Mouse (Mus musculus): ENCODE measurements around the gene Lrfn2. TPM values are rescaled to one million over a fixed set of nuclear protein-coding genes. Genes with fewer than 3 reads are reported as not detected.

Lrfn2 gene
- total and polyA plus RNA-seq, 3 experiments = not detected

DNA sequence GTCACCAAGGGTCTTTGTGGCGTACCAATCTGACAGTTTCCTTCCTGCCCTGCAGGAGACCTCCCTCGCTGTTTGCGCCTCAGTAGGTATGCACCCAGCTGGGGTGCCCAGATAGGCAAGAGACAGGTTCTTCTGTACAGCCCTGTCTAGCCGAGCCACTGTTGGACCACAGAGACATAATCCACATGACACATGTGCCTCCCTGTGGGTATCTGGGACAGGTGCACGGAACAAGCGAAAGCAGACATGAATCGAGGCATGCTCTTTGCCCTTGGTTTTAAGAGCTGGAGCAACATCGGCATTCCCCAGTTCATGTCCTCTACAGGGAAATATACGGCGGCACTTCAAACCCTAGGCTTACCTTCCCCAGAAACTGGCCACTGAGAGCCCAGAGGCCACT is 1.2 kb upstream of the Lrfn2 start:
- no peak for DNase-seq (ENCODE audit: extremely low read depth)
- no peaks in the 10 kb centered on the region for H3K79me2 ChIP-seq (replicated peaks; ENCODE audit: control insufficient read depth, extremely low read depth, insufficient read depth, poor library complexity, severe bottlenecking)
- no peaks in the 10 kb centered on the region for H3K4me1 ChIP-seq (ENCODE audit: control insufficient read depth in 1 of 2, insufficient read depth in 2 of 2)
- no peaks in the 10 kb centered on the region for H3K27me3 ChIP-seq (replicated peaks)
- H3K4me3 ChIP-seq (replicated peaks in 1 of 3; ENCODE audit: low read depth in 2 of 3, low read length in 2 of 3, poor library complexity in 1 of 3) = no peak overlapping the region
- in situ Hi-C loops (cut with MboI; ENCODE audit: low pct_ligation_motif_present, low pct_unique_long_range_greater_than_20kb, low sequenced_read_pairs) = no loop called here
- no peak overlapping the region for H3K9ac ChIP-seq (ENCODE audit: insufficient read depth, low read depth)
- H3K36me3 ChIP-seq (replicated peaks in 1 of 2; ENCODE audit: control insufficient read depth in 1 of 2, insufficient read depth in 1 of 2, low read length in 1 of 2) = no peaks in the 10 kb centered on the region
- H3K4me2 ChIP-seq (ENCODE audit: insufficient read depth, low read depth, poor library complexity, severe bottlenecking) = no peak overlapping the region
- dilution Hi-C loops (cut with MboI; ENCODE audit: extremely low pct_ligation_motif_present, extremely low pct_unique_long_range_greater_than_20kb, low sequenced_read_pairs) = no loop called here
- TF ChIP-seq RCOR1 (conservative IDR thresholded peaks at IDR 0.05; ENCODE audit: low read depth, low read length) (no peak), ZMIZ1 (IDR thresholded peaks at IDR 0.05; ENCODE audit: low read depth, low read length) (no peak), E2F4 (IDR thresholded peaks at IDR 0.05; ENCODE audit: insufficient replicate concordance, low read depth, low read length) (no peak)
- no peak overlapping the region for H3K27ac ChIP-seq (ENCODE audit: insufficient read depth, low read depth)
- peaks cover 94% of the 10 kb centered on the region for H3K9me3 ChIP-seq (replicated peaks; ENCODE audit: low read length)

DNA sequence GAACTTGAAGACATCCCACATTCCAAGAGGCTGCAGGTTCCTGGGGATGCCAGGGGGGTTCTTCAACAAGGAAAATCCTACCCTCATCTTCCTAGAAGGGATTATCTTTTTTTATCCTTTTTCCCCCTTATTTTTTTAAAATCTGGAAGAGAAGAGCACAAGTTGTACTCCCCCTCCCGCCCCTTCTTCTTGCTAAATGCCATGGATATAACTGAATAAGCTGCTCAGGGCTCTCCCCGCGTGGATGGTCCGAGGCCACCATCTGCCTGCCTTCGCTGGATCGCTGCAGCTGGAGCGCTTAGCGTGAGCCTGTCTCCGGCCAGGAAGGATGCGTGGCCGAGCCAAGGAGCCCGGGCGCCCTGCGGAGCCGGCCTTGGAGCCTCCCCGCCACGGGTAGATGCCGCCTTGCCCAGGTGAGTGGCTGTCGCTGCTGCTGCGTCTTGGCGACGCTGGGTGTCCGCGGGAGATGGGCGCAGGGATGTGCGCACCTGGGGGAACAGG is 277 bp downstream of the Lrfn2 start:
- Histone ChIP-seq H3K9me3 (replicated peaks; ENCODE audit: low read length) (peaks cover 96% of the 10 kb centered on the region), H3K27ac (ENCODE audit: insufficient read depth, low read depth) (no peak overlapping the region), H3K4me3 (replicated peaks in 1 of 3; ENCODE audit: low read depth in 2 of 3, low read length in 2 of 3, poor library complexity in 1 of 3) (no peak overlapping the region), H3K79me2 (replicated peaks; ENCODE audit: control insufficient read depth, extremely low read depth, insufficient read depth, poor library complexity, severe bottlenecking) (no peaks in the 10 kb centered on the region), H3K36me3 (replicated peaks in 1 of 2; ENCODE audit: control insufficient read depth in 1 of 2, insufficient read depth in 1 of 2, low read length in 1 of 2) (no peaks in the 10 kb centered on the region), H3K4me2 (ENCODE audit: insufficient read depth, low read depth, poor library complexity, severe bottlenecking) (no peak overlapping the region), H3K9ac (ENCODE audit: insufficient read depth, low read depth) (no peak overlapping the region), H3K27me3 (replicated peaks) (no peaks in the 10 kb centered on the region), H3K4me1 (ENCODE audit: control insufficient read depth in 1 of 2, insufficient read depth in 2 of 2) (no peaks in the 10 kb centered on the region)
- dilution Hi-C loops (cut with MboI; ENCODE audit: extremely low pct_ligation_motif_present, extremely low pct_unique_long_range_greater_than_20kb, low sequenced_read_pairs) = no loop called here
- TF ChIP-seq KAT2A (IDR thresholded peaks at IDR 0.05; ENCODE audit: insufficient replicate concordance, low read length) = no peak
- TF ChIP-seq POLR2A (IDR thresholded peaks at IDR 0.05; ENCODE audit: low read depth, low read length) = no peak
- no peak for TF ChIP-seq TBP (conservative IDR thresholded peaks at IDR 0.05; ENCODE audit: low read depth, low read length)
- no peak for TF ChIP-seq MAFK (IDR thresholded peaks at IDR 0.05; ENCODE audit: insufficient replicate concordance, low read length)
- TF ChIP-seq BHLHE40 (IDR thresholded peaks at IDR 0.05; ENCODE audit: low read depth, low read length) = no peak
- no peak for TF ChIP-seq MAX (IDR thresholded peaks at IDR 0.05; ENCODE audit: low read length)
- no peak for TF ChIP-seq RAD21 (IDR thresholded peaks at IDR 0.05; ENCODE audit: low read depth, low read length)
- DNase-seq (ENCODE audit: extremely low read depth) = no peak
- in situ Hi-C loops (cut with MboI; ENCODE audit: low pct_ligation_motif_present, low pct_unique_long_range_greater_than_20kb, low sequenced_read_pairs) = no loop called here

- Histone ChIP-seq H3K27ac (ENCODE audit: insufficient read depth, low read depth) (no peak overlapping the region), H3K27me3 (replicated peaks) (no peaks in the 10 kb centered on the region), H3K9me3 (replicated peaks; ENCODE audit: low read length) (peaks cover 96% of the 10 kb centered on the region), H3K4me2 (ENCODE audit: insufficient read depth, low read depth, poor library complexity, severe bottlenecking) (no peak overlapping the region), H3K4me1 (ENCODE audit: control insufficient read depth in 1 of 2, insufficient read depth in 2 of 2) (no peaks in the 10 kb centered on the region), H3K79me2 (replicated peaks; ENCODE audit: control insufficient read depth, extremely low read depth, insufficient read depth, poor library complexity, severe bottlenecking) (no peaks in the 10 kb centered on the region), H3K9ac (ENCODE audit: insufficient read depth, low read depth) (no peak overlapping the region), H3K36me3 (replicated peaks in 1 of 2; ENCODE audit: control insufficient read depth in 1 of 2, insufficient read depth in 1 of 2, low read length in 1 of 2) (no peaks in the 10 kb centered on the region), H3K4me3 (replicated peaks in 1 of 3; ENCODE audit: low read depth in 2 of 3, low read length in 2 of 3, poor library complexity in 1 of 3) (no peak overlapping the region)
- in situ Hi-C loops (cut with MboI; ENCODE audit: low pct_ligation_motif_present, low pct_unique_long_range_greater_than_20kb, low sequenced_read_pairs) (no loop called here), dilution Hi-C loops (cut with MboI; ENCODE audit: extremely low pct_ligation_motif_present, extremely low pct_unique_long_range_greater_than_20kb, low sequenced_read_pairs) (no loop called here)
- no peak for TF ChIP-seq ZMIZ1 (IDR thresholded peaks at IDR 0.05; ENCODE audit: low read depth, low read length)
- no peak for TF ChIP-seq MAFK (IDR thresholded peaks at IDR 0.05; ENCODE audit: insufficient replicate concordance, low read length)
- TF ChIP-seq ETS1 (conservative IDR thresholded peaks at IDR 0.05; ENCODE audit: low read depth, low read length) = no peak
- TF ChIP-seq IRF4 (IDR thresholded peaks at IDR 0.05; ENCODE audit: low read depth, low read length) = no peak
- TF ChIP-seq CTCF (conservative IDR thresholded peaks at IDR 0.05 in 1 of 2, IDR thresholded peaks at IDR 0.05 in 1 of 2; ENCODE audit: low read depth in 2 of 2, low read length in 2 of 2) = no peak
- TF ChIP-seq MYC (IDR thresholded peaks at IDR 0.05; ENCODE audit: low read depth, low read length) = no peak
- DNase-seq (ENCODE audit: extremely low read depth) = no peak
Observed at GRCm38 (mm10) chr17:48932916-48933315, 737 bp downstream of the Lrfn2 start.
